Mouse (Mus musculus) heart, embryonic 11.5 days (tissue): Measurements from ENCODE around the gene Tns1. TPM values are rescaled to one million over a fixed set of nuclear protein-coding genes. Genes with fewer than 3 reads are reported as not detected.

Experiments used
- ATAC-seq: fragments of 200-750 bp; cut with Nextera tagmentation; replicated peaks from 2 replicates; pipeline ENCODE4 v1.8.0; 2017; ENCODE audit warnings: moderate library complexity; ENCODE audit not compliant: insufficient number of reproducible peaks, low FRiP score, low TSS enrichment
- H3K27ac ChIP-seq: fragments of 300-500 bp; sonication (generic); 2 replicates; pipeline ENCODE4 v1.5.1; 2014; ENCODE audit warnings: mild to moderate bottlenecking, low read depth, low read length
- H3K27me3 ChIP-seq: fragments of 300-500 bp; sonication (generic); 2 replicates; pipeline ENCODE4 v1.6.1; 2014; ENCODE audit warnings: mild to moderate bottlenecking, low read length, mixed read lengths; ENCODE audit not compliant: control insufficient read depth, insufficient read depth
- H3K36me3 ChIP-seq: fragments of 300-500 bp; sonication (generic); 2 replicates; pipeline ENCODE4 v1.6.1; 2014; ENCODE audit warnings: mild to moderate bottlenecking, low read length, moderate library complexity, mixed read lengths; ENCODE audit not compliant: control insufficient read depth, insufficient read depth
- H3K4me1 ChIP-seq: fragments of 300-500 bp; sonication (generic); 2 replicates; pipeline ENCODE4 v1.6.1; 2014; ENCODE audit warnings: low read length; ENCODE audit not compliant: control insufficient read depth, insufficient read depth
- H3K4me2 ChIP-seq: fragments of 300-500 bp; sonication (generic); 2 replicates; pipeline ENCODE4 v1.6.1; 2014; ENCODE audit warnings: mild to moderate bottlenecking, moderate library complexity
- H3K4me3 ChIP-seq: fragments of 300-500 bp; sonication (generic); 2 replicates; pipeline ENCODE4 v1.5.1; 2014; ENCODE audit warnings: low read depth, low read length
- H3K9ac ChIP-seq: fragments of 300-500 bp; sonication (generic); 2 replicates; pipeline ENCODE4 v1.6.1; 2014; ENCODE audit warnings: mild to moderate bottlenecking, low read depth, low read length, moderate library complexity
- H3K9me3 ChIP-seq: fragments of 300-500 bp; sonication (generic); replicated peaks from 2 replicates; pipeline ENCODE4 v1.6.1; 2016; ENCODE audit warnings: low read length; ENCODE audit not compliant: control insufficient read depth
- WGBS: fragments of 180-500 bp; shearing (Covaris S2); extraction: QIAGEN DNeasy Blood & Tissue Kit; methylation state at CpG from one replicate; pipeline ENCODE4 v1.1.7; 2014; ENCODE audit not compliant: insufficient replicate concordance; 5-methylcytosine and 5-hydroxymethylcytosine counted together
- polyA plus RNA-seq: library from polyadenylated mRNA; unstranded; fragments of >200 nt; fragmentation: Nextera tagmentation; extraction: Ambion mirVana; gene quantifications from 2 replicates; pipeline ENCODE4 v1.2.1, GENCODE M21; 2014

The Tns1 gene
- polyA plus RNA-seq, 1 experiment from 2014 or later = 75.6 TPM

DNA sequence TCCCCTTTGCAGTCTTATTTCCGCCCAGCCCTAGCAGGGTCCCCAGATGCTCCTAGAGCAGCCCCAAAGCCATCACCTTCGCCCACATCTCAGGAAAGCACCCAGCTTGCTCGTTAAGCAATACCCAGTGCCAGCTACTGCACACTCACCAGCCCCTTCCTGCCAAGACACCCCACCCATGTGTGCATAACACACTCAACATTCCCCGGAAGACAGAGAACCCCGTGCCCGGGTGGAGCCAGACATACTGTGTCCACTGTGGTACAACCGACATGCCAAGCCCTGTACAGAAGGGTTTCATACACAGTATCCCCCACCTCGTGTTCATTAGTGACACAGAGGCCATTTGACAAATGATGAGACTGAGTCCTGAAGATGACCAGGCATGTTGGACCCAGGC, 195.9 kb downstream of the Tns1 start:
- Histone ChIP-seq H3K36me3 (peaks cover 30% of the 10 kb centered on the region), H3K9me3 (no peaks in the 10 kb centered on the region), H3K4me1 (peaks cover 38% of the 10 kb centered on the region), H3K4me3 (no peak overlapping the region), H3K27ac (no peak overlapping the region), H3K27me3 (no peaks in the 10 kb centered on the region), H3K9ac (no peak overlapping the region), H3K4me2 (no peak overlapping the region)
- ATAC-seq = no peak
- 77% methylated on average over 8 of the region's 8 CpGs for WGBS

DNA sequence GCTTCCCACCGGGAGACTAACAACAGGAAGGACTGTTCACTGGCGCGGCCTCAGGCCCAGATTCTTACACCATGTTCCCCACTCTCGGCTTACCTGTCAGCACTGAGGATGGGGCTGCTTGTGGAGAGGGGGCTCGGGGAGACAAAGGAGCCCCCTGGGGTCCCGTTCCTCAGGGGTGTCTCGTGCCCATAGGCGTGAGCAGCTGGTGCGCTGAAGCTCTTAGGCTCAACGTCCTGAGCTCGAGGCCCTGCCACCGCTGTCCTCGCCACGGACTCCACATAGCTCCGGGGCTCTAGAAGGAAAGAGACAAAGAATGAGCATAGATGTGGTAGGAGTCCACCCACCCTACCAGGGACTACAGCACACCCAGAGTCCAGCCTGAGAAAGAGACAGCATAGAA, 196.4 kb downstream of the Tns1 start:
- 75% methylated on average over 15 of the region's 15 CpGs for WGBS
- Histone ChIP-seq H3K9ac (no peak overlapping the region), H3K4me2 (no peak overlapping the region), H3K4me3 (no peak overlapping the region), H3K27ac (no peak overlapping the region), H3K4me1 (peaks cover 38% of the 10 kb centered on the region), H3K27me3 (no peaks in the 10 kb centered on the region), H3K36me3 (peaks cover 30% of the 10 kb centered on the region), H3K9me3 (no peaks in the 10 kb centered on the region)
- ATAC-seq = no peak

DNA sequence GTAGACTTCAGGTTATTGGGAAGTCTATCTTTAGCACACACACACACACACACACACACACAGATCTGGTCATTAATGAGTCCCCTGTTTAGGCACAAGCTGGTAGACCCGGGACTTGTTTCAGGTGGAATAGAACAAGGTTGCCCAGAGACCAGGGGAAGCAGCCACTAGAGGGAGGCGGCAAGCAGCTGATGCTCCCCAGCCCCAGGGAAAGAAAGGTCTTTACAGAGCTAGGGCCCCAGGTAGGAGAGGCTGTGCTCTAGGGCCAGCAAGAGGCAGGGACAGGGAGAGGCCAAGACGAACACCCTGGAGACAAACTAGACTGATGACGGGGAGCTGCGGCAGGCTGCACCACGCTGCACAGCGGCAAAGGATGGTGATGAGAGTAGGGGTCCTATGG, 198.0 kb downstream of the Tns1 start:
- Histone ChIP-seq H3K9me3 (no peaks in the 10 kb centered on the region), H3K9ac (no peak overlapping the region), H3K27ac (0 out of 2 replicates have a peak overlapping the region, but pooled peaks have one; percentile 29), H3K4me1 (peaks cover 31% of the 10 kb centered on the region), H3K27me3 (no peaks in the 10 kb centered on the region), H3K4me2 (no peak overlapping the region), H3K4me3 (no peak overlapping the region), H3K36me3 (peaks cover 30% of the 10 kb centered on the region)
- no peak for ATAC-seq
- 57% methylated on average over 7 of the region's 7 CpGs for WGBS

DNA sequence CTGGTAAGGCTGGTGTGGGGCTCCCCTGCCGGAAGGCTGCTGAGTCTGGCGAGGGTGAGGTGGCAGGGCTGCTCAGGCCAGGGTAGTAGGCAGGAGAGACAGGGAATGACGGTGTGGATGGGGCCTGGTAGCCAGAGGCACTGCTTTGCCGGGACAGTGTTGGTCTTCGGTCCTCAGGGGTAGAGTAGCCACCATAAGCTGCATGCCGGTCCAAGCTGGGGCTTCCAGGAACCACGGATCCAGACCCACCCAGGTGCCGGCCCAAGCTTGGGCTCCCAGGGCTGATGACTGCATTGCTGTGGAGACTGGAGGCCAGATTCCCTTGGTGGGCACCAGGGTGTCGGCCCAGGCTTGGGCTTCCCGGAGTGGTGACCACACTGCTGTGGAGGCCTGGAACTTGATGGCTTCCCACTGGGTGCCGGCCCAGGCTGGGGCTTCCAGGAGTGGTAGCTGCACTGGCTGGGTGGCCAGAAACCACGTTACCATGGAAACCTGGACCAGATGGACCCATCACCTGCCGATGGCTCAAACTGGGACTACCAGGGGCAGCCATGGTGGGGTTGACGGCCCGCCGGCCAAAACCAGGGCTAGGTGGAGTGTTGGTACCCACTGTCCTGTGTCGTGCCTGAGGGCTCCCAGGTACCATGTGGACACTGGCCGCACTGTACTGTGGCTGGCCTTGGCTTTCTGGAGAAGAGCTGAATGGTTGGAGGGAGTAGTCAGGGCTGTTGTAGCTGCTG, 199.2 kb downstream of the Tns1 start:
- WGBS = 86% methylated on average over 18 of the region's 18 CpGs
- peaks cover 41% of the 10 kb centered on the region for H3K36me3 ChIP-seq
- H3K27me3 ChIP-seq = no peaks in the 10 kb centered on the region
- no peaks in the 10 kb centered on the region for H3K9me3 ChIP-seq
- peaks cover 24% of the 10 kb centered on the region for H3K4me1 ChIP-seq
- no peak for ATAC-seq
- no peak overlapping the region for H3K4me2 ChIP-seq
- no peak overlapping the region for H3K4me3 ChIP-seq
- 0 out of 2 replicates have a peak overlapping the region, but pooled peaks have one; percentile 6 for H3K27ac ChIP-seq
- no peak overlapping the region for H3K9ac ChIP-seq

DNA sequence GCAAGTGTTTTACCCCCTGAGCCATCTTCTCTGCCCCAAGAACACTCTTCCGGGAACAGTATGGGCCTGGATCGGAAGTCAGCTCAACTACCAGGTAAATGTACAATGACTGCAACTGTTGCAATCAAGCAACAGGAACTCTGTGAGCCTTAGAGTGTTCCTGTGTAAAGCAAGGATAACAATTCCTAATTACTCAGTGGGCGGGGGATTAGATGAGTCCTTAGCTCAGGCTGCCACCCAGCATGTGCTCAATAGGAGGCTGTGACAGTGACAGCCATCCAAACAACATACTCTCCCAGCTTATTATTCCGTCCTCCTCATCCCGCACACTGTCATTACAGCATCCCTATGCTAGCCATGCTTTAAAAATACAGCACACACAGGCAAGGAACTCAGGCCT, 200.0 kb downstream of the Tns1 start:
- H3K9me3 ChIP-seq = no peaks in the 10 kb centered on the region
- no peak overlapping the region for H3K4me2 ChIP-seq
- H3K4me3 ChIP-seq = no peak overlapping the region
- no peak for ATAC-seq
- no peaks in the 10 kb centered on the region for H3K27me3 ChIP-seq
- WGBS = 81% methylated on average over 5 of the region's 5 CpGs
- peaks cover 27% of the 10 kb centered on the region for H3K4me1 ChIP-seq
- peaks cover 42% of the 10 kb centered on the region for H3K36me3 ChIP-seq
- no peak overlapping the region for H3K9ac ChIP-seq
- H3K27ac ChIP-seq = no peak overlapping the region; the same call in 1 of the 2 replicates

DNA sequence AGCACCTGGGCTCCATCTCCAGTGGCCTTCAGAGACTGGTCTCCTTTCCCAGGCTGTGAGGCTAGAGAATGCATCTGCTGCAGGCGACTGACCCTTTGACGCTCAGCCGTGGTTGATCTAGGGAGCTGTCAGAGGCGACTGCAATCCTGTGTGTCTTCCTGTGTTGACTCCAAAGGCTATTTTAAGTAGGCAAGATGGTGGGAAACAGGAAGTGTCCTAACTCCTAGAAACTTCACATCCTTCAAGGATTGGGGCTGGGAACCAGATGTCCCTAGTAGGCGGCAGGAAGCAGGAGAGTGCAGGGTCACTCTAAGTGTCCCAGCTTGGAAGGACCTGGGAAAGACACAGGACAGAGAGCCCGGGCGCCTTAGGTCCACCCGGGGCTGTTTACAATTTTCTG, 201.1 kb downstream of the Tns1 start:
- H3K27me3 ChIP-seq = no peaks in the 10 kb centered on the region
- no peak overlapping the region for H3K4me3 ChIP-seq
- no peak overlapping the region for H3K9ac ChIP-seq
- peaks cover 25% of the 10 kb centered on the region for H3K4me1 ChIP-seq
- H3K9me3 ChIP-seq = no peaks in the 10 kb centered on the region
- no peak for ATAC-seq
- H3K36me3 ChIP-seq = peaks cover 45% of the 10 kb centered on the region
- no peak overlapping the region for H3K4me2 ChIP-seq
- peak overlapping the region; percentile 50 for H3K27ac ChIP-seq
- 40% methylated on average over 8 of the region's 8 CpGs for WGBS

DNA sequence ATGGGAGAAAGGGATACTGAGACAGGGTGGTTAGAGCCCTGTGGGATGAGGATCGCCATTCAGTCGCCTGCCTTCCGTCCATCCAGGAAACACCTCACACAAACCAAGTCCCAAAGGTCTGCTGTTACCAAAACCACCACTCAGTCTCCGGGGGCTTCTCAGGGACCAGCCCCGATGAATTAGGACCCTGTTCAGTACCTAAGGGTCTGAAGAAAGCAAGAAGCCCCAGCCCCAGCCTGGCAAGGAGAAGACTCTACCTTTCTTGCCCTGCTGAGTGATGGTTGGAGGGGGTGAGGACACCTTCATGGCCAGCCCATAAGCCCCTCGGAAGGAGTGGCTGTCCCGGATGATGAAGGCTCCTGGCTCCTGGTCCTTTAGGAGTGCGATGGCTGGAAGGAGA, 203.5 kb downstream of the Tns1 start:
- Histone ChIP-seq H3K36me3 (peaks cover 56% of the 10 kb centered on the region), H3K4me2 (no peak overlapping the region), H3K9ac (no peak overlapping the region), H3K4me1 (peaks cover 34% of the 10 kb centered on the region), H3K27me3 (no peaks in the 10 kb centered on the region), H3K9me3 (no peaks in the 10 kb centered on the region), H3K4me3 (no peak overlapping the region), H3K27ac (peak overlapping the region; percentile 51)
- no peak for ATAC-seq
- WGBS = 86% methylated on average over 8 of the region's 8 CpGs

DNA sequence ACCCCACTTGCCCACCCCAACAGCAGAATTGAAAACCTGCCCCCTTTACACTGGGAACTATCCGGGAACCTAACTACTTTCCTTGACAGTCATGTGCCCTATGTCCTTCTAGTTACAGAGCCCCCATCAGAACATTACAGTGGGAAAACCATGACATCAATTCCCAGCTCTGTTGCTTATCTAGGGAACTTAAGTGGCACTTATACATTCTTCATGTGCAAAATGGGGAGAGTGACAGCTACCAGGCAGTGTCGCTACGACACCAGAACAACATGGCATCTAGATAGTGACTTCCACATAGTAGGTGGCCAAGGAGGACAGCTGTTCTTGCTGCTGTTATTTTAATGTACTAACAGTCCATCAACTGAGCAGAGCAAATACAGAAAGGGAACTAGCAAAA, 204.3 kb downstream of the Tns1 start:
- H3K27me3 ChIP-seq = no peaks in the 10 kb centered on the region
- H3K4me3 ChIP-seq = no peak overlapping the region
- H3K4me2 ChIP-seq = no peak overlapping the region
- 56% methylated on average over 3 of the region's 3 CpGs for WGBS
- H3K9me3 ChIP-seq = no peaks in the 10 kb centered on the region
- peak overlapping the region; percentile 70 for H3K27ac ChIP-seq
- H3K9ac ChIP-seq = no peak overlapping the region
- ATAC-seq = no peak
- peaks cover 49% of the 10 kb centered on the region for H3K36me3 ChIP-seq
- peaks cover 42% of the 10 kb centered on the region for H3K4me1 ChIP-seq

DNA sequence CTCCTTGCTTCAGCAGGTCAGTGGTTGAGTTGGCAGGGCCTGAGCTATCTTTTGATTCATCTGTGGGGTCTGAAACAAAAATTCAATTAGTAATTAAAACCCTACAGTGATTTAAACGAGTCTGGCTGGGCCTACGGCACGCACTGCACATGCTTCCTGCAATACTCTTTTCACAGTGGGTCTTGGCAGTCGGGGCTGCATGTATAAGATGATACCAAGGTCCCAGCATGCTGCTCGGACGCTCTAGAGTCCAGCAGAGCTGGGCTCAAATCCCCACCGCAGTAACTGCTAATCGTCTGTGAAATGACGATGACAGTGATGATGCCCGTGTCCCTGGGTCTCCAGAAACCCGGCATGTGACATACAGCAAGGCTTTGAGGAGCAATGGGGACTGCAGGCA, 206.2 kb downstream of the Tns1 start:
- WGBS = 78% methylated on average over 11 of the region's 11 CpGs
- ATAC-seq = no peak
- Histone ChIP-seq H3K4me3 (no peak overlapping the region), H3K4me1 (peaks cover 44% of the 10 kb centered on the region), H3K9me3 (no peaks in the 10 kb centered on the region), H3K9ac (no peak overlapping the region), H3K4me2 (no peak overlapping the region), H3K27me3 (no peaks in the 10 kb centered on the region), H3K27ac (no peak overlapping the region), H3K36me3 (peaks cover 42% of the 10 kb centered on the region)
